Mouse (Mus musculus) heart, adult 10 weeks (tissue): ENCODE data around the gene Ccdc160. TPM values are rescaled to one million over a fixed set of nuclear protein-coding genes. Genes with fewer than 3 reads are reported as not detected.

Source experiments
- polyA plus RNA-seq: library from polyadenylated mRNA; stranded (reverse); fragments of 350-450 nt; fragmentation: Illumina TruSeq; extraction: RNeasy Lipid Tissue Mini Kit (QIAGEN cat#74804); gene quantifications from one replicate; pipeline ENCODE4 v1.2.3, GENCODE M21; 2014; ENCODE audit warnings: low read depth, low replicate concordance

Gene Ccdc160
- polyA plus RNA-seq = not detected

DNA sequence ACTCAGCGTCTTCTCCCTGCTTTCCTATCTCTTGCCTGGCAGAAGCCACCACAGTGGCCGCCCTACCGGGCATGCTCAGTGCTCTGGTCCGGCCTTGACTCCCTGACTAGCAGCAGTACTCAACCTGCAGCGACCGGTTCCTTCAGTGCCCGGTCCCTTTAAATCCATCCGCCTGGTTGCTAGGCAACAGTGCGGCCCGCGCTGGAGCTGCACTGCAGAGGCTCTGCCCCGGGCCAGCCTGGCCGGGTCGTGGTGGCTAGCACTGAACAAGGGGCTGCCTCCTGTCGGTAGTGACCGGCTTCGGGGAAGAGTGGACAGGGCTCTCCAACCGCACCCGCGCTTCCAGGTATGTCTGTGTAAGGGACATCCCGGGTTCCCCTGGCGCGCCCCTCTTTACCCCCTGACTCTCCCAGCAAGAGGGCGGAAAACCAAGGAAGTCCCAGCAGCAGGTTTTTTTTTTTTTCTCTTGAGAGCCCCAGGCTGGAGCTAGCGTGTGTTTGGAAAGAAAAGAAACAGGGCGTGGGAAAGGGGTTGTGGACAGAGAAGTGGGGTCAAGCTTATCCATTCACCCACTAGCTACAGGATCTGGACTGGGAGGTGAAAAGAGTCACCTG lies at the start of gene Ccdc160:
Gene Ccdc160 (plus strand): TSS at position 221 of the 614 bp plus-strand sequence.

Other genes with a start within 250 kb of the Ccdc160 start
- 14.6 TPM for gene Gpc3, start 177.2 kb upstream of the Ccdc160 start, polyA plus RNA-seq
- 5.4 TPM for gene Phf6, start 121.1 kb downstream of the Ccdc160 start, polyA plus RNA-seq
- gene Hprt, start 196.9 kb downstream of the Ccdc160 start, polyA plus RNA-seq = 94.6 TPM